Mouse (Mus musculus) ES-E14 (cell line): Measurements from ENCODE around the gene Col4a1.

Source experiments
- HCFC1 ChIP-seq: IDR thresholded peaks from 2 replicates; pipeline ENCODE4 v1.6.1; 2012; ENCODE audit warnings: low read length, inconsistent platforms, borderline replicate concordance; ENCODE audit not compliant: insufficient read depth
- ZC3H11A ChIP-seq: IDR thresholded peaks from 2 replicates; pipeline ENCODE4 v1.6.1; 2012; ENCODE audit warnings: low read depth, mild to moderate bottlenecking, inconsistent platforms, low read length, borderline replicate concordance

DNA sequence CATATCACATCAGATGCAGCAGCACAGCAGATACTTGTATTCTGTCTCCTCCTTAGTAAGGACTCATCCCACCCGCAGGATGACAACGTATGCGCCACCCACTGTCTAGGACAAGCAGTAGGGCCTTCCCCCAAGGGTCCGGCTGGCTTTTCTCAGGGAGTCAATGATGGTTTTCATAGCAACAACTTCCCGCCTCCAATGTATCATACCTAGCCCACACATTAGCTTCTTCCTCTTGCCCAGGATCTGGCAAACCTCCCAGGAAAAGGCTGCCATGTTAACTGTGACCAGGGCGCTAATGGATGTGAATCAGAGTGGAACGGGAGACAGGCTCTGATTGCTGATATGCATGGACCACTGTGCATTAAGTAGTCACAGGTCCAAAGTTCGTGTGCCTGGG lies 12.2 kb downstream of the Col4a1 start:
- no peak for TF ChIP-seq ZC3H11A
- no peak for TF ChIP-seq HCFC1
